Mouse (Mus musculus): ENCODE results near the gene Ms4a15.

DNA sequence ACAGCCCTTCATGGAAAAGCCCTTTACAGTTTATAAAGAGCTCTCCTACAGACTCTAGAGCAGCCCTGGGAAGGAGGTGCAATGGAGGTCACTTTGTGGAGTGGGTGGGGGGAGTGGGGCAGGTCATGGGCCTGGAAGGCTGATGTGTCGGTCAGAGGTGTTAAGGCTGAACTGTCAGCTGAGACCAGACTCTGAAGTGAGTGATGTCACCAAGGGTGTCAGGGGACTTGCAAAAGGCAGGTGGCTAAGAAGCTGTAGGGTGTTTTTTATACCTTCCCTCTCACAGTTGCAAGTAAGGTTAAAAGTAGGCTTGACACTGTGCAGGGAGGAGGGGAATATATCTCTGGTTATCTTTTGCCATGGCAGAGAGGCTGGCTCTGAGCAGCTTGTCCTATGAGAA, 2.3 kb downstream of the Ms4a15 start:
- TF ChIP-seq CTCF (IDR thresholded peaks at IDR 0.05; ENCODE audit: extremely low read depth, insufficient read depth, low read length) (no peak), POLR2A (IDR thresholded peaks at IDR 0.05; ENCODE audit: extremely low read depth, insufficient read depth, low read length) (no peak)

Measured in cortical plate, adult 2 months (tissue).